Mouse (Mus musculus): ENCODE results near the gene Pds5b.
"Not testable (repeated sequence)": the region's sequence is repeated elsewhere in the genome, so short reads cannot be mapped to it uniquely, and the experiment has no call there.

DNA sequence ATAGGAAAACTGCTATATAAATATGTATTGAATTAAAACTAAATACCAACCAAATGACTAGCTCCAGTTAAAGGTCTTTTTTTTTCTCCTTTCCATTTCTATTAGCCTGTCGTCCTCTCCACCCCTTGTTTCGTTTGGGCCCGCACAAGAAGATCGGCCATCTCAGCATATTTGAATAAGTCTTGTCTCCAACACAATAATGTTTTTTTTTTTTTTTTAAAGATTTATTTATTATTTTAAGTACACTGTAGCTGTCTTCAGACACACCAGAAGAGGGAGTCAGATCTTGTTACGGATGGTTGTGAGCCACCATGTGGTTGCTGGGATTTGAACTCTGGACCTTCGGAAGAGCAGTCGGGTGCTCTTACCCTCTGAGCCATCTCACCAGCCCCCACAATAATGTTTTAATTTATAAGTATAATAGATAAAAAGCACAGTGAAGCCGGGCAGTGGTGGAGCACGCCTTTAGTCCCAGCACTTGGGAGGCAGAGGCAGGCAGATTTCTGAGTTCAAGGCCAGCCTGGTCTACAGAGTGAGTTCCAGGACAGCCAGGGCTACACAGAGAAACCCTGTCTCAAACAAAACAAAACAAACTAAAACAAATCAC lies 7.3 kb upstream of the Pds5b start, which contains the start of gene N4bp2l2:
- TF ChIP-seq CTCF (IDR thresholded peaks at IDR 0.05; ENCODE audit: extremely low read depth, insufficient read depth, insufficient read length, insufficient replicate concordance); POLR2A (IDR thresholded peaks at IDR 0.05; ENCODE audit: low read depth, low read length): not testable (repeated sequence)
